Mouse (Mus musculus) retina, embryonic 14.5 days (tissue): ENCODE data around the gene Wipf3.

Source experiments
- DNase-seq: peaks from one replicate; pipeline ENCODE4 v3.0.0-alpha.2; 2015; ENCODE audit warnings: low spot score

The Wipf3 gene

GRCm38 (mm10) chr6:54475926-54476667 is 46.7 kb downstream of the Wipf3 start:
- DNase-seq = no peak

DNA sequence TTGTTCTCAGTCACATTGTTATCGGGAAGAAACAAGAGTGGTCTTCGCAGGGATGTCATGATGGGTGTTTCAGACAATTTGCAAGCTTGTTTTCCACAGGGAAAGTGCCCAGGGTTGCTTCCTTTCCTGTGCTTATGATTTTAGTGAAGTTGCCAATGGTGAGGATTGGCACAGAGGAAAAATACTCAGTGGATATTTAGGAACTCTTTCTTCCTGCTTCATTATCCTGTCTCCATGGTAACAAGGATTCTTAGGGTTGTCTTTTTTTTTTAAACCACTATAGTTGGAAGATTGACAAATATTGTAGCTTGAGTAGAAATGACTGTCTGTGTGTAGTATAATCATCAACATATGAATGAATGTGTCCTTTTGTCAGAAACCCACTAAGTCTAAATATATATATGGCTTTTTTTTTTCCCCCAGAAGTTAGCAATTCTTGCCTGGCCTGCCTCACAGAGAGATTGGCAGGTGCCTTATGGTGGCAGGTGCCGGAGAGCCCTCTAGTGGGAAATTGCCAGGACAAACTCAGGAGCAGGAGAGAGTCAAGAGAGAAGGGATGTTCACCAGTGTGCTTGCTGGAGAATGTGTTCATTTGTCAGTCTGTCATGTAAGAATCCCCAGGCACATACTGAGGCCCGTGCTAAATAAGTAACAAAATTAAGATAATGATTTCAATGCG is 49.4 kb downstream of the Wipf3 start:
- peak; percentile 21 for DNase-seq

- DNase-seq = no peak
Observed at GRCm38 (mm10) chr6:54481390-54482112, 52.1 kb downstream of the Wipf3 start.

DNA sequence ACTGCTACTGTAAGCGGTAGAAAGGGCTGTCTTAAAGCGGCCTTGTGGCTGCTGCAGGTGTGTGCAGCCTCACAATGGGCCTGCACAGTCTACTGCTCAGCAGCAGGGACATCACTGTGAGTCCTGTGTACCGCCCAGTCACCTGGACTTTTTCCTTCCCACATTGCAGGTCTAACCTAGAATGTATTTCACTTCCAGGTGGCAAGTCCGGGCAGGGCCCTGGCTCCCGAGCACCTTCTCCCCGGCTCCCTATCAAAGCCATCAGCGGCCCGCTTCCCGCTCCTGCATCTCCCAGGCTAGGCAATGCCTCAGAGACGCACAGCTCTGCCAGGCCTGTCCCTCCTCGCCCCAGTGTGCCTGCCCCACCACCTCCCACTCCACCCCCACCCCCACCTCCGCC is 55.6 kb downstream of the Wipf3 start:
- peak; percentile 14 for DNase-seq

GRCm38 (mm10) chr6:54485435-54485901 is 56.1 kb downstream of the Wipf3 start:
- peak; percentile 29 for DNase-seq

DNA sequence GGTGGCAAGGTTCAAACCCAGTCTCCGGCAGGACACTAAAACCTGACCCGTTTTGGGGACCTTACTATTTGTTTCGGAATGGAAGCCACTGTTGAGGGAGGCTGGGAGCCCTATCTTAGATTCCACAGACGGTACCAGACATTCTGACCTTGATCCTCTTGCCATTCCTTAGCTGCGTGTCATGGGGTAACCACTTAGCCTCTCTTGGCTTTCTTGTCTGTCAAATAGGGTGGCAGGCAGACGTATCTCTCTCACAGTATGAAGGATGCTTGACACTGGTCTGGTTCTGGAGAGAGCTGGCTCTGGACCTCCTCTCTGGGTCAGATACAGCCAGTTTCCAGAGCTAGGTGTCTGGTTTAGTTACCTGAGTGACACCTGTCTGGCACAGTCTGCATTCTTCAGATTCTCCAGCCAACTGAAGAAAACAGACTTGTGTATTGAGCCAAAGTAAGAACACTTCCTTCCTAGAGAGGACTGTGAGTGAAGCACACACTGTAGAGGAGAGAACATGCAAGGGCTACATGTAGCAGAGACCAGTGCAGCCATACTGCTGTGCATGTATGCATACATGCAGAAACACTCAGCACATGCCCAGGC is 56.7 kb downstream of the Wipf3 start:
- no peak for DNase-seq

DNA sequence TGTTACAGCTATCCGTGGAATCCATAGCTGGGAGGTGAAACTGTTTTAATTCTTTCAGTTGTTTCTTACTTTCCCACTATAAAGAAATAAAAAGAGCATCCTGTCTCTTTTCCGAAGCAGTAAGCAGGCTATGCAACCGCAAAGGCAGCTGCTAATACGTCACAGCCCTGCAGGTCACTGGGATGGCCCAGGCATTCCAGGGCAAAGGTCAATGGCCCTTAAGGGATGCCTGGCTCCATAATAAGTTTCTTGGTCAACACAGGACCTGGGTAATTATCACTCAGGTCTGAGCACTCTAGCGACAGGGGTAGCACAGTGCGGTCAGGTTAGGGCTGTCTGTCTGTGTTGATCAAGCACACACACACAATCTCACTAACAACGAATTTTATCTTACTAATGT is 61.7 kb downstream of the Wipf3 start:
- DNase-seq = no peak

DNA sequence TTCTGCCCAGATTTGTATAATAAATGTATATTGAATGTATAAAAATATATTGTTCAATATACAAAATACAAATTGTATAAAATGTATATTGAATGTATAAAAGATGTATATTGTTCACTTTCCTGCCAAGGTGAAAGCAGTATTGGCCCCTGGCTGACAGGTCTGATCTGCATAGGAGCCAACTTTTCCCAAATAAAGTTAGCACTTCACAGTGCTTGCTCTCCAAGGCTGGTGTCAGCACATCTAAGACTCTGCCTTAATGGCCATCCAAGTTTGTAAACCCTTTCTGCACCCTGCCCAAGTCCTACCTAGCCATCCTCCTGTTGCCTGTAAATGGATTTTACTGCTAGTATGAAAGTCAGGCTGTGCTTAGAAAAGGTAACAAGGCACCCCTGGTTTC is 64.7 kb downstream of the Wipf3 start:
- no peak for DNase-seq

DNA sequence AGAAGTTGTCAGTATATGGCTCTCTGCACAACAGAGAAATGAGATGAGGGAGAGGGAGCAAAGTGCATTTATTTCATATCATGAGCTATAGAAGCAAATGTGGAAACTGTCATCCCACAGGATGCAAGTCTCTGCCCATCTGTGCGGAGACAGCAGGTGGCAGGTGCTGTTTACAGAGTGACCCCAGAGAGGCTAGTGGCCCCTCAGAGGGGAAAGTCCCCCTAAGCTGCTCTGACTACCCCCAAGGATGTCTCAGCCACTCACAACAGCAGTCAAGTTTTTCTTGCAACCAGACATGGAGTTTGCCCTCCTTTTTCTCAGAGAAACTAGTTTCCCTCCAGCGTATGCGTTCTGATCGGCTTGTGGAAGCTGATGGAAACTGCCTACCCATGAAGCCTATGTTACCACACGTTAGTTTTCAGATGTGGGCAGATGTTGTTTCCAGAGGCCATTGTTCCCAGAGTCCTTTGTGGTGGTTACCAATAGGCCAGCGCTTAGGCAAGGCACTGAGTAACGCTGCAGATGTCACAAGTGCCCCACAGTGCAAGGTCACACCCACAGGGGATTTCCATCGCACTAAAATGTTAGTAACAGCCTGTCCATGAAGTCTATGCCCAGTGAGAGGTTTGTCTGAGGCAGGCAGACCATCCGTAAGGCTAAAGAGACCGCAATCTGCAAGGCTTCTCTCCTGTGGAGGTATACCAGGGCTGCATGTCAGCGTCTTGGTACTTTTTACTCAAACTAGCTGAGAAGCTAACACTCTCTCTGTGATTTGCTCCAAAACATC is 65.4 kb downstream of the Wipf3 start:
- DNase-seq = no peak

DNA sequence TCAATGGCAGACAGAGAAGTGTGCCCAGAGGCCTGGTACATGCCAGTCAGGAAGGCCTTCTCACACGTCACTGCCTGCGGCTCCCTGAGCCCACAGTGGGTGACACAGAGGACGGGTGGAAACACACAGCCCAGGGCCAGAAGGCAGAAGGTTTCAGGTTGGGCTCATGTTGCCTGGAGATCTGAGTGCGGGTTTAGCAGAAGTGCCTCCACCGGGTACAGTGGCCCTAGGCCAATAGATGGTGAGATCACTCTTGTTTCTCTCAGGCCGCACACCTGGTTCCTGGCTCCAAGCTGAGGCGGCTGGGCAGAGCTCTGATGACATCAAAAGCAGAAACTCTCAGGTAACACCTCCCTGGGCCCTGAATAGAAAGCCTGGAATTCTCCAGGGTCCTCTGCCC is 66.8 kb downstream of the Wipf3 start:
- no peak for DNase-seq

- DNase-seq = no peak
Observed at GRCm38 (mm10) chr6:54502661-54503115, 73.3 kb downstream of the Wipf3 start.

- no peak for DNase-seq
Observed at GRCm38 (mm10) chr6:54506318-54506717, 76.9 kb downstream of the Wipf3 start.

DNA sequence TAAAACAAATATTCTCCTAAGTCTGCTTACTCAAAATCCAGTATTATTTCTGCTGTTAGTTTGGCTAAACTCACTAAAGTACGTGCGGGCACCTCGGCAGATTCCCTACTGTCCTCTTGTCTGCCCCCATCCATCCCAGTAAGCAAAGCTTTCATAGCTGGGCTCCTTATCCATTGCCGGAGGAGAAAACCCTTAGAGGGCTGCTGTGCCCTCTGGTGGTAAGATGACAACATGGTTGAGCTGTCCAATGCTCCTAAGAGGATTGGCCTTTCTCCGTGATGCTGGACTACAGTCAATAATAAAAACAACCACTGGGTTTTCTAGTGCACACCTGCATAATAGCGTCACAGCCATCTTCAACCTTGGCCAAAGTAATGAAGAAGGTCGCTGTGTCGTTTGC is 77.6 kb downstream of the Wipf3 start:
- peak; percentile 82 for DNase-seq

DNA sequence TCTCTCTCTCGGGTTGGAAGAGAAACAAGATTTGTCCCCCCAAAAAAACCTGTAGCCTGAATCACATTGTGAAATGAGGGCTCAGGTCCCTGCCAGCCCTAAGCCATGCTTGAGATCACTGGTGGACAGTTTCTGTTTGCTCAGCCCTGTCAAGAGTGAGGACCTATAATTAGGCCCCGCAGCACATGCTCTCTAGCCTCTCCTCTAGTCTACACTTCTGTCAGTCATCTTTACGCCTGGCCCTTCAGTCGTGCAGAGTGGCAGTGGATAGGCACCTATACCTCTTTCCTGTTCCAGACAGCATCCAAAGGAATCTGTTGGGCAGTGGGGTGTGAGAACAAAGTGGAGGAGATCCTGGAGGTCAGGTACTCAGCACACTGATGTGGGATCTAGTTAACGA is 78.4 kb downstream of the Wipf3 start:
- DNase-seq = no peak

DNA sequence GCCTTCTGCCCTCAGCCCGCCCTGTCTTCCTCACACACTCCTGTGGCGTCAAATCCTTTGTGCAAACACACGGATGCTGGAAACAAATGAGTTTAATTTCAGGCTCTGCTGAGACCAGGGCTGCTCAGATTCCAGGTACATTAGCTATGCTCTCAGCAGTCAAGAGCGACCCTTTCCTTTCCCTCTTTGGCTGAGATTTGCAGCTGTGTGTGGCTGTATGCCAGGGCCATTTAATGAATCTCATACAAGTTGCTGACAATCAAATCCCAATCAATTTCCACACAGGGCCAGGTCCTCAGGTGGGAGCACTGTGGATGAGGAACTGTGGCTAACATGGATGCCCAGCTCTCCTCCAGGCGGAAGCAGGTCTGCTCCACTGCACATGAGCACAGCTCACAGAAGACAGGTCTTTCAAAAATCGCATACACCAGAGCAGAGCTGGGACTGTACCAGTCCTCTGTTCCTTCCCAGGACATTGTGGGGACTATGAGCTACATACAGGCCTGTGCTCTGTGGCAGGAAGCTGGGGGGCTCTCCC is 78.9 kb downstream of the Wipf3 start:
- no peak for DNase-seq

DNA sequence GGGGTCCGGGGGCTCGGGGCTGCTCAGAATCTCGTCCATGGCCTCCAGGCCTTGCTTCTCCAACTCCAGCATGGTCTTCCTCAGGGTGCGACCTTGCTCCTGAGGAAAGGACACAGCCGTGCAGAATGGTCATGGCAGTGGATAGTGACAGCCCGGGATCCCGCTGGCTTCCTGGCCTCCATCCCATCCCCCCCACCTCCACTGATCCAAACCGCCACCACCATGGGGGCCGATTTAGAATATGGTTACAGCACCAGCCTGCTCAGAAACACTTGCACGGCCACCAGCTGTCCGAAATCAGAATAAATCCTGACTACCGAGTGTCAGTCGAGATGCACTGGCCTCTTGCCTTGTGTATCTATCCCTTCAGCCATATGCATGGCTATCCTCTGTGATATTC is 79.9 kb downstream of the Wipf3 start:
- DNase-seq = no peak

DNA sequence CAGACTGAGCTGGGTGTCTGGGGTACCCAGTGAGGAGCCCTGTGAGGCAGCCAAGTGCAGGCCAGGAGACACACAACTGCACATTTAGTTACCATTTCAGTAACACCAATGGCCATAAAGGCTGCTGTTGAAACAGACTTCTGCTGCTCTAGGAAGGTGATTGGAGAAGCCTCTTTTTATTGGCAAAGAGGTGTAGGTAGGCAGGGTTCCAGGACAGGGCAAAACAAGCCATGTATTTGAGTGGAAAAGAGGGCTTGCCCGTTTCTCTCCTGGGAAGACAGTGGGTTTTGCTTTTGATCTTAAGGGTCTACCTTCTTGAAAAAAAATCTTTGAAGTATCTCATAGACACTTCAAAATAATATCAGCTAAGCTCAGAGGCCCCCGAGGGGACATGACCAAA is 82.9 kb downstream of the Wipf3 start:
- no peak for DNase-seq

DNA sequence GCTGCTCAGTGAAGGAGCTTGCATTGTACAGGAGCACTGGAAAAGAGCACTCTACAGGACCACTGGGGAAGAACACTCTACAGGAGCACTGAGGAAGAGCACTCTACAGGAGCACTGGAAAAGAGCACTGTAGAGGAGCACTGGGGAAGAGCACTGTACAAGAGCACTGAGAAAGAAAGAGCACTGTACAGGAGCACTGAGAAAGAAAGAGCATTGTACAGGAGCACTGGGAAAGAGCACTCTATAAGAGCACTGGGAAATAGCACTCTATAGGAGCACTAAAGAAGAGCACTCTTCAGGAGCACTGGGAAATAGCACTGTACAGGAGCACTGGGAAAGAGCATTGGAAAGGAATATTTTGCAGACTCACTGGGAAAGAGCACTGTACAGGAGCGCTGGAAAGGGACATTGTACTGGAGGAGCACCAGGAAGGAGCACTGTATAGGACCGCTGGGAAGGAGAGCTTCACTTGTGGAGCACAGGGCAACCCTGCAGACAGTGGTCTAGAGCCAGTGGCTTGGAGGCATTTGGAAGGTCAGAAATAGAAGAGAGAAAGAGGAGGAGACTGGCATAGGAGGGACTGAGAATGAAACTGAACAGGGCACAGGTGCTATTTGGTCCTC is 87.2 kb downstream of the Wipf3 start:
- no peak for DNase-seq

- no peak for DNase-seq
Observed at GRCm38 (mm10) chr6:54518758-54519157, 89.4 kb downstream of the Wipf3 start.

GRCm38 (mm10) chr6:54528666-54529065 is 99.3 kb downstream of the Wipf3 start:
- no peak for DNase-seq

- no peak for DNase-seq
Observed at GRCm38 (mm10) chr6:54530182-54530581, 100.8 kb downstream of the Wipf3 start.
